Mouse (Mus musculus): ENCODE data around the gene Csnk2b. TPM values are rescaled to one million over a fixed set of nuclear protein-coding genes. Genes with fewer than 3 reads are reported as not detected.

Csnk2b gene
- polyA plus RNA-seq, 1 experiment from 2014 or later, result 303 TPM

DNA sequence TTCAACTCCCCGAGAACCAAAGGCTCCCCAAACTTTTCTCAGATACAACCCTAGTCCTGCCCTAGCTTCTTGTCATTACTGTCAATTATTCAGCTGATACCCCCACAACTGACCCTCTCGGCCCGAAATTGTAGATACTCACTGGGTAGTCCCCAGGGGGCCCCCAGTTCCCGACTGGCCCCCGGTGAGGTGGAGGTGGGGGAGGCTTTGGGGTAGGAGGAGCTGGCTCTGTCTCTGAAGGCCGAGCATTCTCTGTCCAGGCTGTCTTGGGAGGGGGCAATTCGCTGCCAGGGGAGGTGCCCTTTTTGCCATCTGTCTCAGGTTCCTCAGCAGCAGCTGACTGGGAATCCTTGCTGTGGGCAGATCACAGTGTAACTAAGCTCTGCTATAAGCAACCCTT is 37.8 kb upstream of the Csnk2b start:
- H3K27ac ChIP-seq, result no peak overlapping the region
- whole genome bisulfite sequencing, result 84% methylated on average over 7 of the region's 7 CpGs
- H3K36me3 ChIP-seq (replicated peaks), result peaks cover 88% of the 10 kb centered on the region
- H3K4me1 ChIP-seq, result peaks cover 26% of the 10 kb centered on the region
- DNase-seq (ENCODE audit: extremely low spot score, low spot score), result no peak
- H3K4me3 ChIP-seq, result no peak overlapping the region
- H3K27me3 ChIP-seq (ENCODE audit: poor library complexity, severe bottlenecking), result no peaks in the 10 kb centered on the region
- no peaks in the 10 kb centered on the region for H3K9me3 ChIP-seq

DNA sequence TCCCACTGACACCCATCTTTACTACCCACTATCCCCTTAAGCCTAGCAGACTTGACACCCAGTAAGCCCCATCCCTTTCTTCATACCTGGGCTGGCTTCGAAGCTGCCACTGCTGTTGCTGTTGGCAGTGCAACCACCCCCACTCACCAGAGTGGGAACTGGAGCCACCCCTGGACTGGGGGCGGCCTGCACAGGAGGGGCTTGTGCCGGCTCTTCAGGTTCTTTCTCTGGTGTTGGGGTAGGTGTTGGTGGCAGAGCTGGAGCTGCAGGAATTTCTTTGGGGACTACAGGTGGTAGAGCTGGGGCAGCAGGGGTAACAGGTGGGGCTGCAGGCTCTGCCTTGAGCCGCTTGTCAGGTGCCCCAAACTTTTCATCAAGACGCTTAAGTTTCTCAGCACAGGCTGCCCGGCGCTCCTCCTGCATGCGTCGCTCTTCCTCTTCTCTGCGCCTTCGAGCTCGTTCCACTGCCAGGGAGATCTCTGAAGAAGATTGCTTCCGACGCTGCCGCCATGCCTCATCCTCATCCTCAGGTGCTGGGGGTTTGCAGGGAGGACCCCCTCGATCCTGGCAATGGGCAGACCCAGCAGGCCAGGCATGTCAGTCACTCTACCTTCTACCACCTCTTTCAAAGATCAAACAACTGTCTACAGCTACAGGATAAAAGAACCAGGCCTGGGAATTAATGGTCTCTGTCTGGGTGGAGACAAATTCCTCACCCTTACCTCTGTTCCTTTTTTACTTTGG is 37.2 kb upstream of the Csnk2b start:
- H3K4me3 ChIP-seq, result no peak overlapping the region

DNA sequence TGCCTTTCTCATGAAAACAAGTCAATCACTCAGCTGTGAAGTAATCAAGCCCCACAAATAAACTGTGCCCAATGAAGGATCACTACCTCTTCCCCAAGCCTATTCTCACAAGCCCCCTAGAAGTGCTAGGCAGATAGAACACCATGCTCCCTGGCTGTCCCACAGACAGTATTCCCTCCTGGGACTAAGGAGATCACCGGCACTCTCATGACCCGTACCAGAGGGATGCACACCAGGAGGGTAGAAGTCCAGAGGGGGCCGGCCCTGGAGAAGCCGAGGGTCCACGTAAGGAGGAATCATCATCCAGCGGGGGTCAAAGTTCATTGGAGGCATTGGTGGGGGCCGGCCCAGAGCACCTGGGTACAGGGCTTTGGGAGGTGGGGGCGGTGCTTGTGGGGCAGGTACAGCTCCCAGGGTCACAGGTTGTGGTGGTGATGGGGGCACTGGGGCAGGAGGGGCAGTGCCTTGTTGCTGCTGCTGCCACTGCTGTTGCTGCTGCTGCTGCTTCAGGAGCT is 35.9 kb upstream of the Csnk2b start:
- Histone ChIP-seq H3K9me3 (no peaks in the 10 kb centered on the region), H3K36me3 (replicated peaks) (peaks cover 100% of the 10 kb centered on the region), H3K27me3 (ENCODE audit: poor library complexity, severe bottlenecking) (no peaks in the 10 kb centered on the region), H3K4me3 (no peak overlapping the region), H3K27ac (no peak overlapping the region), H3K4me1 (peaks cover 17% of the 10 kb centered on the region)
- no peak for DNase-seq (ENCODE audit: extremely low spot score, low spot score)
- WGBS, result 93% methylated on average over 8 of the region's 8 CpGs

More for the DNA sequence above, 37.2 kb upstream of the Csnk2b start:
- Histone ChIP-seq H3K9me3 (no peaks in the 10 kb centered on the region), H3K36me3 (replicated peaks) (peaks cover 94% of the 10 kb centered on the region), H3K4me1 (peaks cover 26% of the 10 kb centered on the region), H3K27me3 (ENCODE audit: poor library complexity, severe bottlenecking) (no peaks in the 10 kb centered on the region), H3K27ac (no peak overlapping the region)
- no peak for DNase-seq (ENCODE audit: extremely low spot score, low spot score)
- WGBS, result 97% methylated on average over 16 of the region's 16 CpGs

- H3K27me3 ChIP-seq (ENCODE audit: poor library complexity, severe bottlenecking), result no peaks in the 10 kb centered on the region
- peaks cover 100% of the 10 kb centered on the region for H3K36me3 ChIP-seq (replicated peaks)
- H3K4me1 ChIP-seq, result peaks cover 12% of the 10 kb centered on the region
- no peaks in the 10 kb centered on the region for H3K9me3 ChIP-seq
- no peak overlapping the region for H3K4me3 ChIP-seq
- 96% methylated on average over 8 of the region's 8 CpGs for WGBS
- no peak for DNase-seq (ENCODE audit: extremely low spot score, low spot score)
- H3K27ac ChIP-seq, result no peak overlapping the region
Observed at GRCm38 (mm10) chr17:35157254-35157653, 35.4 kb upstream of the Csnk2b start.

GRCm38 (mm10) chr17:35156461-35157200 is 34.8 kb upstream of the Csnk2b start:
- Histone ChIP-seq H3K36me3 (replicated peaks) (peaks cover 100% of the 10 kb centered on the region), H3K27me3 (ENCODE audit: poor library complexity, severe bottlenecking) (no peaks in the 10 kb centered on the region), H3K4me1 (peaks cover 6% of the 10 kb centered on the region), H3K9me3 (no peaks in the 10 kb centered on the region), H3K4me3 (peak overlapping the region; percentile 7; the same call in 1 of the 2 replicates), H3K27ac (no peak overlapping the region)
- DNase-seq (ENCODE audit: extremely low spot score, low spot score), result no peak
- WGBS, result 93% methylated on average over 33 of the region's 33 CpGs

DNA sequence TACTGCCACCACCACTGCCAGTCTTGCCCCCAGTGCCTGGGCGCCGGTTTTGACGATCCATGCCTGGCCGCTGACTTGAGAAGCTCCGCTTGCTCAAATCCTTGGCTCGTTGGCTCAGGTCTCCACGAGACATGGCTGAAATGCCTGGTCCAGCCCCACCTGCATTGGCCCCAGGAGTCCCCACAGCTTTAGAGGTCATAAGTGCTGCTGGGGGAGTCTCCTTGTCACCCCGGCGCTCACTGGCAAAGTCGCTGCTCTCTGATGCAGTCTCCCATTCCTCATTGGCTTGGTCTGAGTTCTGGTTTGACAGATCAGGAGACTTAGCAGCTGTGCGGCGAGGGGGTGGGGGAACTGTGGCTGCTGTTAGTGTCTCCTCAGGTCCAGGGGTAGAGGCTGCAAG is 33.6 kb upstream of the Csnk2b start:
- no peak for DNase-seq (ENCODE audit: extremely low spot score, low spot score)
- peaks cover 99% of the 10 kb centered on the region for H3K36me3 ChIP-seq (replicated peaks)
- H3K27ac ChIP-seq, result no peak overlapping the region
- H3K4me1 ChIP-seq, result no peaks in the 10 kb centered on the region
- H3K27me3 ChIP-seq (ENCODE audit: poor library complexity, severe bottlenecking), result no peaks in the 10 kb centered on the region
- no peaks in the 10 kb centered on the region for H3K9me3 ChIP-seq
- H3K4me3 ChIP-seq, result peak overlapping the region; percentile 7; the same call in 1 of the 2 replicates
- 93% methylated on average over 12 of the region's 12 CpGs for WGBS

GRCm38 (mm10) chr17:35154616-35155015 is 32.8 kb upstream of the Csnk2b start:
- WGBS, result 79% methylated on average over 7 of the region's 7 CpGs
- Histone ChIP-seq H3K4me3 (no peak overlapping the region; the same call in 1 of the 2 replicates), H3K27ac (no peak overlapping the region), H3K9me3 (no peaks in the 10 kb centered on the region), H3K27me3 (ENCODE audit: poor library complexity, severe bottlenecking) (no peaks in the 10 kb centered on the region), H3K4me1 (no peaks in the 10 kb centered on the region), H3K36me3 (replicated peaks) (peaks cover 99% of the 10 kb centered on the region)
- DNase-seq (ENCODE audit: extremely low spot score, low spot score), result no peak

DNA sequence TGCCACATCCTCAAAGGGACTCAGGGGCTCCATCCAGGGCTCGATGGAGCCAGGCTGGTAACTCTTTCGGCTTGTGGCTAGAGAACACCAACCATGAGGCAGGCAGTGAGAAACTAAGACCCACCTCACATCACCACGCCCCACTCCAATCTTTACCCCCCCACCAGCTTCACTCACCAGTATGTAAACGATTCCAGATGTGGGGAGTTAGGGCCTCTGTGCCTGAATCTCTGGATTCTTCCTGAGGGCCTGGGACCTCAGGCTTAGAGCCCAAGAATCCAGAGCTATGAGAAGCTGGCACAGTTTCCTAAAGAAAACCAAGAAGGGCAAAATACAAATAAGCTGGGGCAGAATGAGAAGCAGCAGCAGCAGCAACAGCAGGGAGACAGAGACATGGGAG is 32.1 kb upstream of the Csnk2b start:
- Histone ChIP-seq H3K27ac (no peak overlapping the region), H3K36me3 (replicated peaks) (peaks cover 99% of the 10 kb centered on the region), H3K27me3 (ENCODE audit: poor library complexity, severe bottlenecking) (no peaks in the 10 kb centered on the region), H3K4me1 (no peaks in the 10 kb centered on the region), H3K4me3 (no peak overlapping the region; the same call in 1 of the 2 replicates), H3K9me3 (no peaks in the 10 kb centered on the region)
- DNase-seq (ENCODE audit: extremely low spot score, low spot score), result no peak
- WGBS, result 87% methylated on average over 4 of the region's 4 CpGs

DNA sequence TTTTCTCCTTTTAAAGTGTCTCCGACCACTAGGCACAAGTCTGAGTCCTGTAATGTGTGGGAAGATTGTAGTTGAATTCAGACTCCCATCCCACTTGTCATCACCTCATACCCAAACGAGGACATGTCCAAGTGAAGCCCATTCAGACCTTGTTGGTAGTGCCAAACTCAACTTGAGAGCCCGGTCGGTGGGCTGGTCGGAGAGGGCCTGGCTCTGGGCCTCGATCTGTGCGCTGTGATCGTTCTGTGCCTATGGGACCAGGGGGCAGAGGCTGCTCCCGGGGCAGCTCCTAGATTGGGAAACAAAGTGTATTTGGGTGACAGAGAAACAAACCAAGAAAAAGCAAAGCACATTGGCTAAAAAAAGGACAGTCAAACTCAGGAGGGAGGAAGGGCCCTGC is 31.2 kb upstream of the Csnk2b start:
- Histone ChIP-seq H3K27me3 (ENCODE audit: poor library complexity, severe bottlenecking) (no peaks in the 10 kb centered on the region), H3K36me3 (replicated peaks) (peaks cover 99% of the 10 kb centered on the region), H3K4me1 (no peaks in the 10 kb centered on the region), H3K9me3 (no peaks in the 10 kb centered on the region), H3K4me3 (no peak overlapping the region), H3K27ac (no peak overlapping the region)
- WGBS, result 92% methylated on average over 9 of the region's 9 CpGs
- no peak for DNase-seq (ENCODE audit: extremely low spot score, low spot score)

GRCm38 (mm10) chr17:35152121-35152520 is 30.3 kb upstream of the Csnk2b start:
- H3K27ac ChIP-seq, result no peak overlapping the region
- no peaks in the 10 kb centered on the region for H3K27me3 ChIP-seq (ENCODE audit: poor library complexity, severe bottlenecking)
- H3K36me3 ChIP-seq (replicated peaks), result peaks cover 99% of the 10 kb centered on the region
- 96% methylated on average over 4 of the region's 4 CpGs for WGBS
- H3K4me3 ChIP-seq, result no peak overlapping the region
- DNase-seq (ENCODE audit: extremely low spot score, low spot score), result no peak
- no peaks in the 10 kb centered on the region for H3K4me1 ChIP-seq
- H3K9me3 ChIP-seq, result no peaks in the 10 kb centered on the region

- Histone ChIP-seq H3K4me3 (no peak overlapping the region; the same call in 1 of the 2 replicates), H3K4me1 (no peaks in the 10 kb centered on the region), H3K9me3 (peaks cover 4% of the 10 kb centered on the region; the same call in 1 of the 2 replicates), H3K27ac (no peak overlapping the region), H3K27me3 (ENCODE audit: poor library complexity, severe bottlenecking) (no peaks in the 10 kb centered on the region), H3K36me3 (replicated peaks) (peaks cover 99% of the 10 kb centered on the region)
- 71% methylated on average over 5 of the region's 5 CpGs for WGBS
- no peak for DNase-seq (ENCODE audit: extremely low spot score, low spot score)
Observed at GRCm38 (mm10) chr17:35147922-35148639, 26.2 kb upstream of the Csnk2b start.

- Histone ChIP-seq H3K36me3 (replicated peaks) (peaks cover 99% of the 10 kb centered on the region), H3K9me3 (peaks cover 4% of the 10 kb centered on the region; the same call in 1 of the 2 replicates), H3K27ac (no peak overlapping the region), H3K4me1 (no peaks in the 10 kb centered on the region), H3K4me3 (no peak overlapping the region), H3K27me3 (ENCODE audit: poor library complexity, severe bottlenecking) (no peaks in the 10 kb centered on the region)
- DNase-seq (ENCODE audit: extremely low spot score, low spot score), result no peak
- WGBS, result 58% methylated on average over 3 of the region's 3 CpGs
Observed at GRCm38 (mm10) chr17:35147348-35147747, 25.5 kb upstream of the Csnk2b start.
